Mouse (Mus musculus) right cerebral cortex, postnatal 4 days (tissue): ENCODE data around the gene Chka.

Source experiments
- DNase-seq: peaks from one replicate; pipeline ENCODE4 v3.0.0-alpha.2; 2022

Chka gene

GRCm38 (mm10) chr19:3890181-3890580 is 38.6 kb downstream of the Chka start:
- DNase-seq = no peak

- no peak for DNase-seq
These were observed 42.1 kb downstream of the Chka start for GRCm38 (mm10) chr19:3893545-3894116.

GRCm38 (mm10) chr19:3894294-3894693 is 42.7 kb downstream of the Chka start:
- no peak for DNase-seq

- no peak for DNase-seq
These were observed 43.6 kb downstream of the Chka start for GRCm38 (mm10) chr19:3895171-3895631.

GRCm38 (mm10) chr19:3896208-3896607 is 44.6 kb downstream of the Chka start:
- DNase-seq = no peak

DNA sequence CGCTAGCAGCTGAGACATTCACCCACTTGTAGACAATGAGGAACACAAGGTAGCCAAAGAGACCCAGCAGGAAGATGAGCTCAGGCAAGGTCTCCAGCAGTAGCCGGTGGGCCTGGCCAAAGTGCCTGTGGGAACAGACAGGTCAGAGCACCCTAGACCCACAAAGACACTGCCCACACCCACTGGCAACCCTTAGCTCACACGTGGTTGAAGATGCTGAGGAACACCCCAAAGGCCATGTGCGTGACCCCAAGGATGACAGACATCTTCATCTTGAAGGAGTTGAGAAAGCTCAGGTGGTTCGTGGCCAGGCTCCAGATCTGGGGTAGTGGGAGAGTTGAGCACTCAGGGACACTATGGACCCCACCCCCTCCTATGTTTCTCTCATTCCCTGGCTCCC is 46.0 kb downstream of the Chka start:
- DNase-seq = no peak

GRCm38 (mm10) chr19:3898952-3899351 is 47.4 kb downstream of the Chka start:
- DNase-seq = no peak

DNA sequence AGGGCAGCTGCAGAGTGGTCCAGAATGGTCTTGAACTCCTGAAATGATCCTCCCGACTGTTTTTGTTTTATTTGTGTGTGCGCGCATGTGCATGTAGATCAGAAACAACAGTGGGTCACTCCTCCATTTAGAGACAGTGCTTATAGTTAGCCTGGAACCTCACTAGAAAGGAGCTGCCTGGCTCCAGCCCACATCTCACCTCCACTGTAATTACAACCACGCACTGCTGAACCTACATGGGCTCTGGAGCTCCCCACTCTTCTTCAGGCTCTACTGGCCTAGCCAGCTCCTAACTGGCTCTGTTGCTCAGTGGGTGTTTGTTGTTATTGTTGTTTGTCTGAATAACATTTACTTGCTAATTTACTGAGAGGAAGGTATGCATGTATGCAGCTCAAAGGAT is 48.0 kb downstream of the Chka start:
- no peak for DNase-seq

- no peak for DNase-seq
These were observed 51.4 kb downstream of the Chka start for GRCm38 (mm10) chr19:3902966-3903365.

GRCm38 (mm10) chr19:3903648-3904362 is 52.2 kb downstream of the Chka start:
- DNase-seq = no peak

DNA sequence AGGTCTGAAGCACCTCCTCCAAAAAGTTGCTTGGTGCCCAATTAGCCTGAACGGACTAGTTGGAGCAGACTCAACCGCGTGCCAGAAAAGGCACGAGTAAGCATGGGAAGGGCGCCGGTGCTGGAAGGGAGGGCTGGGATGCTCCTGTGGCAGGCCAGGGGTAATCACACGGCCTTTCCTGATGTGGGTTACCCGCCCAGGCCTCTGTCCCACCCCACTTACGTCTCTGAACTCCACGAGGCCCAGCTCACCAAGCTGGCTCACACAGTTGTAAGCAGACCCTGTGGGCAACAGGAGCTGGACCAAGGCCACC is 52.7 kb downstream of the Chka start:
- DNase-seq = no peak

DNA sequence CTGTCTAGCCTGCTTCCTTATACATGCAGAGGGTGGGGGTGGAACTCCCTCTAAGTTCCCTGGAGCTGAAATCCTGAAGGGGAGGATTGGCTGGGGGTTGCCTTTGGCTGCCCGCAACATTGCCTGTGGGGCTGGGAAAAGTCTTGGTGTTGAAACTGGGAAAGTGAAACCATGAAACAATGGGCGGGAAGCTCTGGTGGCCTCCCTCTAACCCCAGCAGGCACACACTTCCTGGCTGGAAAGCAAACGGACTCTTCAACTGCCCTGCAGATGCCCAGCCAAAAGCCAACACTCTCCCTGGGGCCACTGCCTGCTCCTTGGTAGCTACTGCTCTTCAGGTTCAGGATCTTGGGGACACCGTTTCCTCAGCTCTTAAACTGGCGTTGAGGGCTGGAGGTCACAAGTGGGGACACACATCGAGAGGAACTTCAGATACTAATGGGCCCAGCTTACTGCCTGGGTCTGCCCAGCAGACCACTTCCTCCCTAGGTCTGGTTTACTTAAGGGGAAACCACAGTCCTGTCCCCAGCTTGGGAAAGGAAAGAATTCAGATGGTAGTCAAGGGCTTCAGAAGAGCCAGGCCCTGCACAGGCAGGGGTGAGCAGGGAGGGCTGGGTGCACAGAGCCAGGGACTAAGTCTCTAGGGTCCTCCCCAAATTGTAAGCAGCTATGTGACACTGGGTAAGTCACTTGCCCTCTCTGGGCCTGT is 53.8 kb downstream of the Chka start:
- DNase-seq = no peak

GRCm38 (mm10) chr19:3906326-3906725 is 54.8 kb downstream of the Chka start:
- DNase-seq = no peak

DNA sequence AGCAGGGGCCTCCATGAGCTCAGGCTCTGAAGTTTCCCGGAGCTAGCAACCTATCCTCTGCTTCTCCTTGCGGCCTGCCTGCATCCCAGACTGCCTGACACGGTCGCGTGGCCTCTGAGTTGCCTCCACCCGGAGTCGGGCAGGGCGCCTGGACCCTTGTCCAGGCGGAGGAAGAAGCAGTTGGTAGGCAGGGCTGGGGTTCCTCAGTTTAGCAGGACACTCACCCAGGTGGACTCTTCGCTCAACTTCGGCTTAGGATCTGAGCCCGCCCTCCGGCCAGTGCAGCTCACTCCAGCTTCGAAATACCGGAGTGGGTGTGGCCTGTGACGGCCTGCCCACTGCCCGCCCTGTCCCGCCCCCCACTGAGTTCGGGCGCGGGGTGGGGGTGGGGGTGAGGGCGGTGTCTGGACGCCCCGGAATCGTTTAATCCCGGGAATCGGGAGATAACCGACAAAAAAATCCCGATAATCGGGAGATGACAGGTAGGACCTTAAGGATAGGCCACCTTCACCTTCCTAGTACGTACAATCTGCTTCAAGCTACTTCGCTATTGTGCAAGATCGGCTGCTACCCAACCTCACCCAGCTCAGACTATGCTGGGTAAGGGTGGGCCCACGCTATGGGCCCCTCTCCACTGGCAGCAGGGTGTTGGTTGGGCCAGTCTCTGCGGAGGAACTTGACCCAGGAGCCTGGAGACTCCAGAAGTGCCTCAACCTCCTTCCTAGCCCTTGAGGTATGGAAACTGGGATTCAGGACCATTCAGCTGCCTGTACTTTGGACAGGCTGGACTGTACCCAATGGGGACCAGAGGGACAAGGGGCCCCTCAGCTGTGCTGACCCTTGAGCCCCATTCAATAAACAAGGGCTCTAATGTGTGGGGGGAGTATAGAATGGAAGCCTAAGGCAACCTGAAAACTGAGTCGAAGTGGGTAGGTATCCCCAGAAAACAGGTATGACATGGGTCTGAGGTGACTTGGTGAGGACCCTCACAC is 55.5 kb downstream of the Chka start, which contains the start of gene Tcirg1:
TSS of gene Tcirg1 (minus strand) at position 339 of the 992 bp plus-strand sequence.
- peak; percentile 60 for DNase-seq

DNA sequence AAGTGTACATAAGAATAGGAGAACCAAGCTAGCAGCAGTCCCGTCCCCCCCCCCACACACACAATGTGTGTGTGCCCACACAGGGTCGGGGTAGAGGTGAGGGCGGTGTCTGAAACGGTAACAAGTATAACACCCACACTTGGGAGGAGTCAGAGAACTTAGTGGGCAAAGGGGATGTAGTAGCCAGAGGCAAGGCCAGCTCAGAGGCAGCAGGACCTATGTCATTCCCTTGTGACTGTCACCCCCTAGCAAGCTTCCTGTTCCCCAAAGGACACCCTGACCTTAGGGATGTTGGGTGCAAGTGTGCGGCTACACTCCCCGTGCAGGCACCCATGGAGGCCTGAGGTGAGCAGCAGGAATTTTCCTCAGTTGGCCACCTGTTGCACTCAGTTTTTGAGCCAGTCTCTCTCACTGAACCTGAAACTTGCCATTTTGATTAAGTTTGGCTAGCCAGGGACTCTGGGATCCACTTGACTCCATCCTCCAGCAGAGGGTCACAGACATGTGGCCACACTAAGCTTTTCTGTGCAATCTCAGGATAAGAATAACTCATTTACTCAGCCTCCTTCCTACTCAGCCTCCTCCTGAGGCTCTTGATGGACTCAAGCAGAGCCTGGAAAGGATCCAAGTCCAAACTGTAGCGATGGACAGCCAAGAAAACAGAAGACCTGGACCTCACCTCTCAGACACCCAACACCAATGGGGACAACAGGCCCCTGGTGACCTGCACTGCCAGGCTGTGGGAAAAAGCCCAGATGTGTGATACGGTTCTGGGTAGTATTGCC is 56.5 kb downstream of the Chka start:
- no peak for DNase-seq

- DNase-seq = no peak
These were observed 58.6 kb downstream of the Chka start for GRCm38 (mm10) chr19:3910206-3910605.

- DNase-seq = peak; percentile 77
These were observed 61.0 kb downstream of the Chka start, which contains the start of gene Ndufs8 for GRCm38 (mm10) chr19:3912337-3913204. Gene Ndufs8, minus strand, starts transcription at chr19:3912774.

DNA sequence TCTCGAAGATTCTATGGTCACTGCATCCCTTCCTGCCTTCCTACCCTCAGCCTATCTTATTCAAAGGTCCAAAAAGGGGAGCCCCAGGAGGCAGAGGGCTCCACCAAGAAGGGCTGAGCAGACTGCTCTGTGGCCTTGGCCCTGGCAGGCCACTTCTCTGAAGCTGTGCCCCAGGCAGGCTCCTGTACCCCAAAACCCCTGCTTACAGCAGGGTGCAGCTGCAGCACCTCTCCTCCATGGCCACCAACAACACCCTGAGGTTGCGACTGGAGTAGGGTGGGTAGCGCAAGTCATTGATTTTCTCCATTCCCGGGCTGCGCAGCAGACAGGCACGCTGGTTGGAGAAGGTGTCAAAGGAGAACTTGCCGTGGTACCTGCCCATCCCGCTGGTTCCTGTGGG is 62.1 kb downstream of the Chka start:
- no peak for DNase-seq

DNA sequence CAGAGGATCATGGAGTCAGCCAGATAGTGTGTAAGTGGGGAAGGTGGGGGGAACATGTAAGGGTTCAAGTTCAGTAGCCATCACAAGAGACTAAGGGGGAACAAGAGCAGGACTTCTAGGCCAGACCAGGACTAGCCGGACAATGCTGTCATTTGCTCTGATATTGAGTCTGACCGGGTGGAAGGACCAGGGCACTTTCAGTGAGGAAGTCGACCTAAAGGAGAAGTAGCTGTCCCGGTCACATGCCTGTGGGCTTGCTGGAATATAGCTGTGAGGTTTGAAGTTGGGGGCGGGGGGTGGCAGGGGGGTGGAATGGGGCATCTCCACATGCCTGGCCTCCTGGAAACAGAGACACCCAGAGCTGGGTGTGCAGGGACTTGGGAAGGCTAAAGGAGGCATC is 63.0 kb downstream of the Chka start:
- DNase-seq = no peak

- DNase-seq = no peak
These were observed 65.2 kb downstream of the Chka start for GRCm38 (mm10) chr19:3916727-3917126.

DNA sequence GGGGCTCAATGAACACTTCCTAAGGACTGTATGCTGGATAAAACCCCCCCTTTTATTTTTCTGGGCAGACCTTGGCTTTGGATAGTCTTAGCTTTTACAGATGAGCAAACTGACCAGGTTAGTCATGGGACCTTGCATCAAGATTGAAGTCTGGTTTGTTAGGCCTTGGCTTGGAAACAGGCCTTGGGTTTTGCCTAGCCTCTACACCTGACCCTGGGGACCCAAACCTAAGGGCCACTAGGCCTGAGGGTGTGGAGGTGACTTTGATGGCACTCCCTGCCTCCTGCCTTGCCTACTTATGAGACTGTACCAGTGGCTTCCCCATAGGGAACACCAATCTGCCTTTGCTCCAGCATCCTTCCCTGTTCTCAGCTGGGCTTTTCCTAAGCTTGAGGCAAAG is 68.4 kb downstream of the Chka start:
- DNase-seq = no peak
